Mouse (Mus musculus) frontal cortex, postnatal 14 days (tissue): ENCODE results near the gene Pbx2.

Experiments
- DNase-seq, 2 experiments: peaks; one replicate each; pipeline ENCODE4 v3.0.0; 2022; ENCODE audit warnings: low spot score in 2 of 2

Pbx2 gene

GRCm38 (mm10) chr17:34629221-34629751 is 38.2 kb downstream of the Pbx2 start, which contains the start of gene Prrt1:
Prrt1 (plus strand) TSS chr17:34629533.
- peak in 1 of 2 experiments; percentile 54 for DNase-seq

DNA sequence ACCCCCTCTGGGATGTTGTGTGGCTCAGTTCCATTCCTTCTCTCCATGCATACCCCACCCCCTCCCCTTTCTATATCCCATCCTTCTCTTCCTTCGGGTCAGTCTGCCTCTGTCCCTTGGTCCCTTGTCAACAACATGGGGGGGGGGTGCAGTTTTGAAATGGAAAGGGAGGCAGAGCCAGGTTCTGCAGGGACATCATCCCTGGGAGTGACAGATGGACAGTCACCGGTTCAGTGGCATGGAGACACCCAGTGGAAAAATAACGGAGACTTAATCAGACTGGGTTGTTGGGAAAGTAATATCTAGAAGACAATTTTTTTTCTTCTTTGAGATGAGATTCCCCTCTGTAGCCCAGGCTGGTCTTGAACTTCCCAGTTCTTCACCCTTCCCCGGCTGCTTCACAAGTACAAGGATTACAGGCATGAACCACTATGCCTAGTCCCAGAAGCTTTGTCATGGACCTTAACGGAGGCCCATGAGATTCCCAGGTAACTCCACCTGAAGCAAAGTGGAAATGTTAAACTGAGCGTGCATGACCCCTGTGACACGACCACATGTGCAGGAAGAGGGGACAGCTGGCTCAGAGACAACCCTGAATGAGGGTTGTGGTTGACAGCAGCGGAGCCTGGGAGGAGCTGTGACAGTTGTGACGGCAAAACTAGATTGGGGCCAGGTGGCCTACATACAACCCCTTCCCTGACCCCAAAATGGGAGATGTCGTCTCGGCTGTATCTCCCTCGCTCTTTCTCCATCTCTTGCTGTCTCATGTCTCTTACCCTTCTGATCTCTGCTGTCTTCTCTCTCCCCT is 38.9 kb downstream of the Pbx2 start:
- DNase-seq: no peak

DNA sequence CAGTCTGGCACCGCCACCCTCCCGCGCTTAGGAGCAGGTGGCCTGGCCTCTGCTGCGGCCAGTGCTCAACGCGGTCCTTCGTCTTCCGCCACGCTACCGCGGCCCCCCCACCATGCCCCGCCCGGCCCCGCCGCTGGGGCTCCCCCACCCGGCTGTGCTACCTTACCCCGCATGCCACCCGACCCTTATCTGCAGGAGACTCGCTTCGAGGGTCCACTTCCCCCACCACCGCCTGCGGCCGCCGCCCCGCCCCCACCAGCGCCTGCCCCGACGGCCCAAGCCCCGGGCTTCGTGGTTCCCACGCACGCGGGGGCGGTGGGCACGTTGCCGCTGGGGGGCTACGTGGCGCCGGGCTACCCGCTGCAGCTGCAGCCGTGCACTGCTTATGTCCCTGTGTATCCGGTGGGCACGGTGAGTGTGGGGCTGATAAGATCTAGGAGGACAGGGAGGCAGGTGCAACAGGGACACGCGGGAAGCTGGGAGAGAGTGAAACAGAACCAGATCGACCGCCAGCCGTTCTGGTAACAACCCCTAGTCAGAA is 39.8 kb downstream of the Pbx2 start:
- no peak for DNase-seq

DNA sequence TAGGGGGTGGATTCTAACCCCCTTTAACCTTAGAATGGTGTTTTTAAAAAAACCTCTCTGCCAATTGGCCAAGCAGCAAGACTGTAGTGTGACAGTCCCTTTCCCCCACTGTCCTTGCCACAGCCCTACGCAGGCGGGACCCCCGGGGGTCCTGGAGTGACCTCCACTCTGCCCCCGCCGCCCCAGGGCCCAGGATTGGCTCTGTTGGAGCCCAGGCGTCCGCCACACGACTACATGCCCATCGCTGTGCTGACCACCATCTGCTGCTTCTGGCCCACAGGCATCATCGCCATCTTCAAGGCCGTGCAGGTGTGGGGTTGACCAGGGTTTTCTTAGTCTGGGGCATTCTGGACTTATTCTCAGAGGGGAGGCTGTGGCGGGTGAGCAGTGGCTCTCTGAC is 40.6 kb downstream of the Pbx2 start:
- no peak for DNase-seq

- DNase-seq: peak; percentile 76 to 86
Measured at GRCm38 (mm10) chr17:34632261-34632691, 41.2 kb downstream of the Pbx2 start.

GRCm38 (mm10) chr17:34635671-34636070 is 44.6 kb downstream of the Pbx2 start:
- DNase-seq: no peak

DNA sequence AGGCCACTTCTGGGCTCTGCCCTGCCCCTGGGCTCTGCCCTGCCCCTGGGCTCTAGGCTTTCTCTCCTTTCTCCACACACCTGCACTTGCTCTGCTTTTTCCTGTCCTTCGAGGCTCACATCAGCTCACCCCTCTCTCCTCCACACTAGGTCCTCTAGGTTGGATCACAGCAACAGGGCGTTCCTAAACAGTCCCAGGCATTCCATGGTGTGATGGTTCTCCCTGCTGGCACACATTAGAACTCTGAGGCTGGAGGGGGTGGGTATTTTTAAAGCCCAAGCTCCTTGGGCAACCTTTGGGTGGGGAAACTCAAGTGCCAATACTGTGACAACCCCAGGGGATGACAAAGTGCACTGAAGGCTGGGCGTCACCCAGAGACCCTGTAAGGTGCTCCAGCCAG is 46.4 kb downstream of the Pbx2 start:
- DNase-seq: no peak

DNA sequence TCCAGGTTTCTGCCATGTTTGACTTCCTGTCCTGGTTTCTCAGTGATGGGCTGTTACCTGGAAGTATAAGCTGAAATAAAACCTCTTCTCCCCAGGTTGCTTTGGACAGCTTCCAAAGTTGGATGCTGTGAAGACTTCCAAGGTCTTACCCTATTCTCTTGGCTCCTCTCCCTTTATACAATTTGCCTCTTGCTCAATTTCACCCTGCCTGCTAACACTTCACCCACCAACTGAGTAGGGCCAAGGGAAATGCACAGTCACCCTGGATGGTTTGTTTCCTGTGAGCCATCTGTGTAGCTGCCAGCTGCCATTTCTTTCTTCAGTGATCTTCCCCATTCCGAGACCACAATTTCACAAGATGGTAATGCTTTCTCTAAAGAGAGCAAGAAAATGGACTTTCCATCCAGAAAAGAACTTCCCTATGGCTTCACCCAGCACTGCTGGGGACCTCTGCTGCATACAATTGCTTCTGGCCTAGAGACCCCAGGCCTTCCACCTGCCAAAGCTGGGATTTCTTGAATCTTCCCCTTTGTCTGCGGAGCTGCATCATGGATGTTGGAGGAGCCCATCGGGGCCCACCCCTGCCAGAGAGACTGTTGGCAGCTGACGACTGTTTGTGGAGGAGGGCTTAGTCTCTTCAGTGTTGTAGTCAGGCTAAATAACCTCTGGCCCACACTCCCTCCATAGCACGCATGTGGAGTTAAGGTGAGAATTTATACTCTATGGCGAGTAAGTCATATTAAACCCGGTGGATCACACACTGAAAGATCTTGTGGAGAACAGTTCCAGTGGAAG is 48.6 kb downstream of the Pbx2 start:
- DNase-seq: no peak

- DNase-seq: no peak
Measured at GRCm38 (mm10) chr17:34640778-34641601, 49.9 kb downstream of the Pbx2 start.

GRCm38 (mm10) chr17:34641945-34642344 is 50.9 kb downstream of the Pbx2 start:
- no peak for DNase-seq

DNA sequence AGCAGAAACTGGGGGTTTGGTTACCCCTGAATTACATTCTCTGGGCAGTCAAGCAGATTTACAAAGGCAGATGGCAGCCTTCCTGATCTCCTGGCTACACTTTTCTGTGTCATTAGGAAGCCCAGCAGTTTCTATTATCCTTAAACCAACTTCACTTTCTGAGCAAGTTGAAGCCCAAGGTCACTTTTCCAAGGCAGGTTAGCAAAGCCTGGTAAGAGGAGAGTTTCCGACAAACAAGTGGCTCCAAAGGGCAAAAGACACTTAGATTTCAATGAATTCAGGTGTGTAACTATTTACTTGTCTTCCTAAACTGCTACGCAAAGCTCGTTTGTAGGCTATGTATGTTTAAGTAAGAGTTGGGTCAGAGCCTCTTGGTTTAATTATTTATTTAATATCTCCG is 52.3 kb downstream of the Pbx2 start:
- no peak for DNase-seq

GRCm38 (mm10) chr17:34643944-34644343 is 52.9 kb downstream of the Pbx2 start:
- DNase-seq: no peak

DNA sequence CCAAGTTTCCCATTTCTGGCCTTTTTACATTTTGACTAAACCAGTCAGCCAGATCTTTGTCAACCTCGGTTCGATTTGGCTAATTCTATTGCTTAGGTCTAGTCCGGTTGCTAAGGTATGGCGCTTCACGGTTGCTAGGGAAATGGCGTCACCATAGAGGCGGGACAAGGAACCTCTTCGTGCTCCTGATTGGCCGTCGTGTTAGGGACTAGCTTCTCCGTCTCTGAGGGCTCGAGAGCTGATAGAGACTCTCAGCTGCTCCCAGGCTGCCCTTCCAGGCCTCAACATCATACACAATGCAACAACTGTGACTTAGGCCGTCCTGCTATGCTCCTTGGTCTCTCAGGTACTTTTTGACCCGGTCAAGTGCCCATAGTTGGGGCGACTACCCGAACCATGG is 53.5 kb downstream of the Pbx2 start, which contains the start of gene Fkbpl:
Fkbpl (plus strand) TSS at position 157 of the 400 bp plus-strand sequence.
- peak; percentile 97 to 98 for DNase-seq

DNA sequence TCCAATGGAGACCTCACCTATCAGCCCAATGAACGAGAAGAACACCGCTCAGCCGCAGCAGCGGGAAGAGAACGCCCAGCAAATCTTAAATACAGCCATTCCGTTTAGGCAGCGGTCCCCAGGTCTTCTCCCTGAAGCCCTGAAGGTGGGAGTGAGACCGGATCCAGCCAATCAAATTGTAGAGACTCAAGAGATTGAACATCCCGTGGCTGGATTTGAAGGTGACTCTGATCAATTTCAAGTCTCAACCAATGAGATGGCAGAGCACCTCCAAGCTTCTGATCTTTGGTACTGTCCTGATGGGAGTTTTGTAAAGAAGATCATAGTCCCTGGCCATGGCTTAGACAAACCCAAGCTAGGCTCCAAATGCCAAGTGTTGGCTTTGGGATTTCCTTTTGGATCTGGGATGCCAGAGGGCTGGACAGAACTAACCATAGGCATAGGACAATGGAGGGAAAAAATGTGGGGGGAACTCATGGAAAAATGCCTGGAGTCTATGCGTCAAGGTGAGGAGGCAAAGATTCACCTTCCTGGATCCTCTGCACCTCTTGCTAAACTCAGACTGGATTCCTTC is 54.3 kb downstream of the Pbx2 start:
- DNase-seq: no peak

DNA sequence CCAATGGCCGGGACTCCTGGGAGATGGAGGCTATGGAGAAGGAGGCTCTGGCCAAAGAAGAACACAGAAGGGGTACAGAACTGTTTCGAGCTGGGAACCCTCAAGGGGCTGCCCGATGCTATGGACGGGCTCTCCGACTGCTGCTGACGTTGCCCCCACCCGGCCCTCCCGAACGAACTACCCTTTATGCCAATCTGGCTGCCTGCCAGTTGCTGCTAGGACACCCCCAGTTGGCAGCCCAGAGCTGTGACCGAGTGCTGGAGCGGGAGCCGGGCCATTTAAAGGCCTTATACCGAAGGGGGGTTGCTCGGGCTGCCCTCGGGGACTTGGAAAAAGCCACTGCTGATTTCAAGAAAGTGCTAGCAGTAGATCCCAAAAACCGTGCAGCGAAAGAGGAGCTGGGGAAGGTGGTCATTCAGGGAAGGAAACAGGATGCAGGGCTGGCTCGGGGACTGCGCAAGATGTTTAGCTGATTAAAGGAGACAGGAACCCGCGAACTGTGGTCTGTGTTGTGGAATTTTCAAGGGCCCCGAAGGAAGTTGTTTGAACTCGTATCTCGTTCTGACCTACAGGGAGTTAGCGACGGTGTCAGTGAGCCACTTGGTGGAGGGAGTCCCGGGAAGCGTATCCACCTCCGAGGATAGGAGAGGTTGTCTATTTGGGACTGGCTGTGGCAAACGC is 54.9 kb downstream of the Pbx2 start:
- no peak for DNase-seq
